Mouse (Mus musculus) erythroblast, embryonic 14.5 days (primary cell): ENCODE measurements around the gene Cd37. TPM values are rescaled to one million over a fixed set of nuclear protein-coding genes. Genes with fewer than 3 reads are reported as not detected.
A peak's percentile ranks its signal among the peaks of the same experiment; 100 is the strongest.

Source experiments
- H3K27me3 ChIP-seq: 2 replicates; pipeline ENCODE4 v1.6.1; 2012; ENCODE audit warnings: inconsistent platforms; ENCODE audit not compliant: control insufficient read depth
- H3K36me3 ChIP-seq: 2 replicates; pipeline ENCODE4 v1.6.1; 2012; ENCODE audit warnings: mild to moderate bottlenecking, inconsistent platforms; ENCODE audit not compliant: control insufficient read depth
- H3K4me1 ChIP-seq: 2 replicates; pipeline ENCODE4 v1.6.1; 2012; ENCODE audit warnings: inconsistent platforms; ENCODE audit not compliant: control insufficient read depth
- H3K4me3 ChIP-seq: replicated peaks from 2 replicates; pipeline ENCODE3; 2012; ENCODE audit warnings: moderate library complexity, mild to moderate bottlenecking, inconsistent platforms
- H3K9me3 ChIP-seq: 2 replicates; pipeline ENCODE4 v1.6.1; 2012; ENCODE audit warnings: low read length, inconsistent platforms, mixed read lengths; ENCODE audit not compliant: control insufficient read depth
- GATA1 ChIP-seq: IDR thresholded peaks from 2 replicates; pipeline ENCODE4 v1.6.1; 2012; ENCODE audit warnings: low read length, inconsistent platforms, mixed read lengths
- TAL1 ChIP-seq: IDR thresholded peaks from 3 replicates; pipeline ENCODE4 v1.6.1; 2012; ENCODE audit warnings: low read length, inconsistent platforms, mixed read lengths
- polyA plus RNA-seq: library from polyadenylated mRNA; stranded (reverse); fragments of >175 nt; gene quantifications from 2 replicates; pipeline ENCODE4 v1.2.3, GENCODE M21; 2012

Gene Cd37
- polyA plus RNA-seq, 1 experiment = 0.70 TPM

- Histone ChIP-seq H3K4me3 (no peak overlapping the region), H3K9me3 (0 out of 2 replicates have a peak, but pooled peaks cover 2% of the 10 kb centered on the region), H3K36me3 (no peaks in the 10 kb centered on the region), H3K27me3 (peaks cover 57% of the 10 kb centered on the region), H3K4me1 (peaks cover 27% of the 10 kb centered on the region)
- no peak for TF ChIP-seq GATA1
- TF ChIP-seq TAL1 = no peak
Measured at GRCm38 (mm10) chr7:45212356-45212755, 26.6 kb downstream of the Cd37 start.

- Histone ChIP-seq H3K27me3 (peaks cover 52% of the 10 kb centered on the region), H3K4me3 (peak within 1 kb of the TSS; percentile 51), H3K36me3 (no peaks in the 10 kb centered on the region), H3K4me1 (peaks cover 27% of the 10 kb centered on the region), H3K9me3 (0 out of 2 replicates have a peak, but pooled peaks cover 2% of the 10 kb centered on the region)
- TF ChIP-seq GATA1 (no peak), TAL1 (no peak)
Measured at GRCm38 (mm10) chr7:45211851-45212251, 27.1 kb downstream of the Cd37 start, which contains the start of gene Dkkl1. Dkkl1 (minus strand) TSS chr7:45212147.

GRCm38 (mm10) chr7:45211070-45211469 lies 27.8 kb downstream of the Cd37 start:
- Histone ChIP-seq H3K27me3 (peaks cover 44% of the 10 kb centered on the region), H3K9me3 (0 out of 2 replicates have a peak, but pooled peaks cover 2% of the 10 kb centered on the region), H3K4me1 (peaks cover 25% of the 10 kb centered on the region), H3K36me3 (no peaks in the 10 kb centered on the region), H3K4me3 (peak overlapping the region; percentile 51)
- TF ChIP-seq TAL1 = no peak
- TF ChIP-seq GATA1 = no peak

GRCm38 (mm10) chr7:45208260-45208659 lies 30.7 kb downstream of the Cd37 start:
- Histone ChIP-seq H3K4me3 (no peak overlapping the region), H3K4me1 (peaks cover 39% of the 10 kb centered on the region), H3K27me3 (peaks cover 25% of the 10 kb centered on the region), H3K36me3 (no peaks in the 10 kb centered on the region), H3K9me3 (0 out of 2 replicates have a peak, but pooled peaks cover 2% of the 10 kb centered on the region)
- TF ChIP-seq GATA1 (no peak), TAL1 (no peak)

GRCm38 (mm10) chr7:45204380-45205143 lies 34.4 kb downstream of the Cd37 start, which contains the start of gene Ccdc155:
Ccdc155 (minus strand) TSS chr7:45204892.
- TF ChIP-seq GATA1 = no peak
- no peak for TF ChIP-seq TAL1
- Histone ChIP-seq H3K36me3 (no peaks in the 10 kb centered on the region), H3K9me3 (0 out of 2 replicates have a peak, but pooled peaks cover 2% of the 10 kb centered on the region), H3K4me1 (peaks cover 16% of the 10 kb centered on the region), H3K27me3 (peaks cover 5% of the 10 kb centered on the region), H3K4me3 (peak within 1 kb of the TSS; percentile 65)

- H3K4me3 ChIP-seq = no peak overlapping the region
- peaks cover 16% of the 10 kb centered on the region for H3K4me1 ChIP-seq
- H3K36me3 ChIP-seq = no peaks in the 10 kb centered on the region
- no peaks in the 10 kb centered on the region for H3K9me3 ChIP-seq
- no peak for TF ChIP-seq TAL1
- no peak for TF ChIP-seq GATA1
- H3K27me3 ChIP-seq = peaks cover 5% of the 10 kb centered on the region
Measured at GRCm38 (mm10) chr7:45202654-45203053, 36.3 kb downstream of the Cd37 start.

- H3K27me3 ChIP-seq = peaks cover 5% of the 10 kb centered on the region
- H3K9me3 ChIP-seq = no peaks in the 10 kb centered on the region
- no peak for TF ChIP-seq TAL1
- TF ChIP-seq GATA1 = no peak
- no peak overlapping the region for H3K4me3 ChIP-seq
- no peaks in the 10 kb centered on the region for H3K36me3 ChIP-seq
- peaks cover 2% of the 10 kb centered on the region for H3K4me1 ChIP-seq
Measured at GRCm38 (mm10) chr7:45198961-45199360, 40.0 kb downstream of the Cd37 start.

GRCm38 (mm10) chr7:45198435-45198834 lies 40.5 kb downstream of the Cd37 start:
- Histone ChIP-seq H3K27me3 (peaks cover 10% of the 10 kb centered on the region), H3K4me1 (no peaks in the 10 kb centered on the region), H3K9me3 (no peaks in the 10 kb centered on the region), H3K4me3 (no peak overlapping the region), H3K36me3 (no peaks in the 10 kb centered on the region)
- TF ChIP-seq TAL1 = no peak
- no peak for TF ChIP-seq GATA1

GRCm38 (mm10) chr7:45196994-45197393 lies 41.9 kb downstream of the Cd37 start:
- Histone ChIP-seq H3K27me3 (peaks cover 14% of the 10 kb centered on the region), H3K4me3 (no peak overlapping the region), H3K9me3 (no peaks in the 10 kb centered on the region), H3K4me1 (no peaks in the 10 kb centered on the region), H3K36me3 (no peaks in the 10 kb centered on the region)
- no peak for TF ChIP-seq TAL1
- no peak for TF ChIP-seq GATA1

- Histone ChIP-seq H3K27me3 (peaks cover 22% of the 10 kb centered on the region), H3K4me3 (no peak overlapping the region), H3K4me1 (no peaks in the 10 kb centered on the region), H3K36me3 (no peaks in the 10 kb centered on the region), H3K9me3 (no peaks in the 10 kb centered on the region)
- TF ChIP-seq GATA1 (no peak), TAL1 (no peak)
Measured at GRCm38 (mm10) chr7:45196176-45196535, 42.8 kb downstream of the Cd37 start.
